Mouse (Mus musculus) E14TG2a.4 (cell line): ENCODE data around the gene Stk33.
A peak's percentile ranks its signal among the peaks of the same experiment; 100 is the strongest.

Experiments
- H3K27me3 ChIP-seq: 2 replicates; pipeline ENCODE4 v1.6.1; 2014; ENCODE audit warnings: low read length, control low read depth; ENCODE audit not compliant: insufficient read depth
- H3K36me3 ChIP-seq: 2 replicates; pipeline ENCODE4 v1.6.1; 2014; ENCODE audit warnings: low read length, control low read depth; ENCODE audit not compliant: insufficient read depth
- H3K4me1 ChIP-seq: replicated peaks from 2 replicates; pipeline ENCODE4 v1.6.1; 2014; ENCODE audit warnings: low read depth, low read length, control low read depth
- H3K4me3 ChIP-seq: replicated peaks from 2 replicates; pipeline ENCODE4 v1.5.1; 2014; ENCODE audit warnings: mild to moderate bottlenecking, low read length
- H3K9me3 ChIP-seq: 2 replicates; pipeline ENCODE4 v1.6.1; 2014; ENCODE audit warnings: low read length, control low read depth
- CTCF ChIP-seq: conservative IDR thresholded peaks from 2 replicates; pipeline ENCODE4 v1.5.1; 2014; ENCODE audit warnings: low read length
- NANOG ChIP-seq: IDR thresholded peaks from 2 replicates; pipeline ENCODE4 v1.6.1; 2014; ENCODE audit warnings: borderline replicate concordance, low read length, mixed read lengths
- POU5F1 ChIP-seq: IDR thresholded peaks from 2 replicates; pipeline ENCODE4 v1.6.1; 2014; ENCODE audit warnings: low read length, borderline replicate concordance

Stk33 gene

GRCm38 (mm10) chr7:109455748-109456147 lies 16.9 kb upstream of the Stk33 start:
- Histone ChIP-seq H3K27me3 (peaks cover 17% of the 10 kb centered on the region), H3K4me1 (peaks cover 13% of the 10 kb centered on the region; the same call in 1 of the 2 replicates), H3K9me3 (no peaks in the 10 kb centered on the region), H3K36me3 (no peaks in the 10 kb centered on the region), H3K4me3 (no peak overlapping the region)
- no peak for TF ChIP-seq POU5F1
- no peak for TF ChIP-seq NANOG
- no peak for TF ChIP-seq CTCF

- Histone ChIP-seq H3K4me1 (peaks cover 13% of the 10 kb centered on the region; the same call in 1 of the 2 replicates), H3K9me3 (no peaks in the 10 kb centered on the region), H3K27me3 (peaks cover 17% of the 10 kb centered on the region), H3K4me3 (no peak overlapping the region), H3K36me3 (no peaks in the 10 kb centered on the region)
- TF ChIP-seq CTCF (no peak), POU5F1 (no peak), NANOG (no peak)
These were observed 16.0 kb upstream of the Stk33 start for GRCm38 (mm10) chr7:109454856-109455255.

GRCm38 (mm10) chr7:109448060-109448459 lies 9.2 kb upstream of the Stk33 start:
- H3K27me3 ChIP-seq = no peaks in the 10 kb centered on the region
- H3K4me1 ChIP-seq = peaks cover 24% of the 10 kb centered on the region
- no peak overlapping the region for H3K4me3 ChIP-seq
- no peaks in the 10 kb centered on the region for H3K36me3 ChIP-seq
- H3K9me3 ChIP-seq = peaks cover 17% of the 10 kb centered on the region
- TF ChIP-seq NANOG (peak; percentile 62; the same call in 1 of the 2 replicates), CTCF (no peak), POU5F1 (no peak)

DNA sequence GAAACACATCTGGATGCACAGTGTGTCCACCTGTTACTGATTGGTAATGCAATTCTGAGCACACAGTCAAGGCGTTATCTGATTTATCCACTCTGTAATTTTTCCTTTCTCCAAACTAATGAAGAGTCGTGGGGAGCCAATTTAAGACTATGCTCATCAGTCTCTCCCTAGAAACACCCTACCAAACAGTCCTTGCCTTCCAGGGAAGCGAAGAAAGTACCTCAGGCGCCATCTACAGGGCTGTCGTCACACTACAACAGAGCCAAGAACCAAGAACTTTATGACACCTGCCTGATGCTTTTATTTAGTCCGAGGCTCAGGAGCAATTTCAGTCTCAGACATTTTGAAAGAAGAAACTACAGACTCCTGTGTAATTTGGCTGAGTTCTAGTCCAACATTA lies 6.1 kb upstream of the Stk33 start:
- H3K9me3 ChIP-seq = peaks cover 17% of the 10 kb centered on the region
- no peak overlapping the region for H3K4me3 ChIP-seq
- TF ChIP-seq POU5F1 (no peak), CTCF (peak; percentile 90)
- peaks cover 10% of the 10 kb centered on the region for H3K27me3 ChIP-seq
- peaks cover 24% of the 10 kb centered on the region for H3K4me1 ChIP-seq
- no peaks in the 10 kb centered on the region for H3K36me3 ChIP-seq

- TF ChIP-seq NANOG = no peak
- no peak for TF ChIP-seq CTCF
- TF ChIP-seq POU5F1 = no peak
These were observed 3.9 kb upstream of the Stk33 start for GRCm38 (mm10) chr7:109442739-109443138.

DNA sequence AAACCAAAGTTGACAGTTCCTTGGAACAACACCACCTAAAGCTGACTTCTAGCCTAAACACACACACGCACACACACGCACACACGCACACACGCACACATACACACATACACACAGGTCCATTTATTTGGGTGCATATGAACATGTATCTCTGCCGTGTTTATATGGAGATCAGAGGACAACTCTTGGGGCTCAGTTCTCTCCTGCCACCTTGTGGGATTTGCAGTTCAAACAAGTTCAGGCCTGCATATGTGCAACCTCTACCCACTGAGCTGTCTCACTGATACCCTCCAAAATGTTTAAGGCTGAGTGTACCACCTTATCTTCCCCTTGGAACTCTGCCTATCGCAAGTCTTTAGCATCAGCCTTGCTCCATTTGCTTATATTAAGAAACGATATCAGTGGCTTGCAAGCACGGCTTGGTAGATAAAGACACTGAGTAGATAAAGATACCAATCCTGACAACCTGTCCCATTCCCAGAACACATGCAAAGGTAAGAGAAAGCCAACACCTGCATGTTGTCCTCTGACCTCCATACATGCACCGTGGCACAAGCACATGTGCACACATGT lies 1.9 kb upstream of the Stk33 start:
- Histone ChIP-seq H3K4me3 (no peak overlapping the region), H3K27me3 (peaks cover 38% of the 10 kb centered on the region), H3K36me3 (no peaks in the 10 kb centered on the region), H3K4me1 (peaks cover 13% of the 10 kb centered on the region; the same call in 1 of the 2 replicates), H3K9me3 (no peaks in the 10 kb centered on the region)
- TF ChIP-seq NANOG = no peak
- TF ChIP-seq POU5F1 = no peak
- TF ChIP-seq CTCF = no peak

More at GRCm38 (mm10) chr7:109442739-109443138, 3.9 kb upstream of the Stk33 start:
- peaks cover 14% of the 10 kb centered on the region for H3K9me3 ChIP-seq
- peaks cover 18% of the 10 kb centered on the region for H3K4me1 ChIP-seq
- H3K27me3 ChIP-seq = peaks cover 33% of the 10 kb centered on the region
- H3K4me3 ChIP-seq = no peak overlapping the region
- no peaks in the 10 kb centered on the region for H3K36me3 ChIP-seq

- Histone ChIP-seq H3K4me3 (no peak overlapping the region), H3K36me3 (no peaks in the 10 kb centered on the region), H3K9me3 (no peaks in the 10 kb centered on the region), H3K4me1 (no peaks in the 10 kb centered on the region), H3K27me3 (peaks cover 8% of the 10 kb centered on the region)
- no peak for TF ChIP-seq POU5F1
- peak; percentile 51 for TF ChIP-seq CTCF
- TF ChIP-seq NANOG = no peak
These were observed 14.3 kb downstream of the Stk33 start for GRCm38 (mm10) chr7:109424422-109425159.

DNA sequence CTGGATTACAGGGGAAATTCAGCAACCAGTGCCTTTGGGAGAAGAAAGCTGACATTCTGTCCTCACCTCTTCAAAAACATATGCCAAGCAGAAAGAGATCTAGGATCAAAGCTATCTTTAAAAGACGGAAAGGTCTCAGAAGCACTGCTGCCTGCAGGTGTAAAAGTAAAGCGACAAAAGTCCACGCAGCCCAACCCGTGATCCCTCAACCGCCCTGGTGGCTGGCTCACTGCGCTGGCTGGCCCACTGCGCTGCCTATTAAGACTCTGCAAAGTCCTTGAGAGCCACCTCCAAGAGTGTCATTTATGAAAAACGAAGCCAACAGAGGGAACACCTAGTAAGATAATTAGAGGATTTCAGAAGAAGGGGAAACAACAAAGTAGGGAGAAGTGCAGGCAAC lies 16.1 kb downstream of the Stk33 start:
- H3K4me3 ChIP-seq = no peak overlapping the region
- H3K9me3 ChIP-seq = no peaks in the 10 kb centered on the region
- peaks cover 8% of the 10 kb centered on the region for H3K27me3 ChIP-seq
- H3K4me1 ChIP-seq = no peaks in the 10 kb centered on the region
- H3K36me3 ChIP-seq = no peaks in the 10 kb centered on the region
- TF ChIP-seq CTCF = no peak
- TF ChIP-seq NANOG = no peak
- no peak for TF ChIP-seq POU5F1
